Mouse (Mus musculus): ENCODE measurements around the gene Cdkal1.

Gene Cdkal1

GRCm38 (mm10) chr13:29402526-29403040 lies 452.9 kb downstream of the Cdkal1 start:
- DNase-seq (ENCODE audit: low read depth) = no peak

DNA sequence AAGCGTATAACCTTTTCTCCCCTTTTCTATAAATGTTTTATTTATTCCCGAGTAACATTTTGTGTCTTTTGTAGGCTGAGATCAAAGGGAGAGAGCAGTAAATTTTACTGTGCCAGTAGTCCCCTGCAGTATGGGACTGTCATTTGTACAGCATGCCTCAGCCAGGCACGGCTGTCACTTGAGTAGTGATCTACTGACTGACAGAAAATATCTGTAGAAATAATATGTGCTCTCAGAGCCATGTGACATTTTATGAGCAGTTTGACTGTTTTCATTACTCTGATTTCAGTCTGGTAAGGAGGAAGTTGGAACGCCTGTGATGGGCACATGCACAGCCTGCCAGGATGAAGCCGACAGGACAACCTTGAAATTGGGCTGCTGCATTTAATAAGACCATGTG lies 455.6 kb downstream of the Cdkal1 start:
- no peak for DNase-seq (ENCODE audit: low read depth)

DNA sequence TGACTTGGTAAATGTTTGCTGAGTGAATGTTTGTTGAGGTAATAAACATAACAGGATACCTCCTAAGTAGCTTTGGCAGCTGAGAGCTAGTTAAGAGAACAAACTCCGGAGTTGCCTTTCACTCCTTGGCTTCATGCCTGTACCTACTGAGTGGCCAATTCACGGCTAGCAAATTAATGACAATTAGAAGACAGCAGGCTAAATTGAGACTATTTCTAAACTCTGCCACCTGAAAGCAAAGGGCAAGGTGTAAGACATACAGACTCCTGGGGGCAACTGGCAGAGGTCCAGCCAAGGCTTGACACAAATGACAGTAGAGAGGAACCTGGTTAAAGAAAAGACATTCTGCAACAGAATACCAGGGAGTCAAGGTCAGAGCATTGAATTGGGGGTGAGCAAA lies 457.0 kb downstream of the Cdkal1 start:
- no peak for DNase-seq (ENCODE audit: low read depth)

GRCm38 (mm10) chr13:29395694-29396093 lies 459.8 kb downstream of the Cdkal1 start:
- no peak for DNase-seq (ENCODE audit: low read depth)

GRCm38 (mm10) chr13:29390025-29390424 lies 465.4 kb downstream of the Cdkal1 start:
- DNase-seq (ENCODE audit: low read depth) = no peak

DNA sequence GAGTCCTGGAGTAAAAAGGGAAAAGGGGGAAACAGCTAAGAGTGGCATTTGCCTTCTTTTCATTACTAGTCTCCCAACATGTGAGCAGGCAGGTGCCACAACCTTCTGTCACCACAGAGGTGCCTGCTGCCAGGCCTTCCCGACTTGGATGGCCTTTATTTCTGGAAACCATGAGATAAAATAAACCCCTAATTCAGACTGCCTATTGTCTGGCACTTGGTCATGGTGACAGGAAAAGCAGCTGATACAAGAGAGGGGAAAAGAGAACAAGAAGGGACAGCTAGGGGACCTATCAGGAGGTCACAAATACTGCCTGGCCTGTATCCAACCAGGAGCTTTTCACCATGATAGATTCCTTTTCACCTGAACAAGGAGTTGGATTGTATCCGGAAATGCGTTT lies 466.6 kb downstream of the Cdkal1 start:
- DNase-seq (ENCODE audit: low read depth) = no peak

- no peak for DNase-seq (ENCODE audit: low read depth)
Observed at GRCm38 (mm10) chr13:29377572-29377971, 477.9 kb downstream of the Cdkal1 start.

- no peak for DNase-seq (ENCODE audit: low read depth)
Observed at GRCm38 (mm10) chr13:29371916-29372315, 483.6 kb downstream of the Cdkal1 start.

- no peak for DNase-seq (ENCODE audit: low read depth)
Observed at GRCm38 (mm10) chr13:29371466-29371771, 484.1 kb downstream of the Cdkal1 start.

DNA sequence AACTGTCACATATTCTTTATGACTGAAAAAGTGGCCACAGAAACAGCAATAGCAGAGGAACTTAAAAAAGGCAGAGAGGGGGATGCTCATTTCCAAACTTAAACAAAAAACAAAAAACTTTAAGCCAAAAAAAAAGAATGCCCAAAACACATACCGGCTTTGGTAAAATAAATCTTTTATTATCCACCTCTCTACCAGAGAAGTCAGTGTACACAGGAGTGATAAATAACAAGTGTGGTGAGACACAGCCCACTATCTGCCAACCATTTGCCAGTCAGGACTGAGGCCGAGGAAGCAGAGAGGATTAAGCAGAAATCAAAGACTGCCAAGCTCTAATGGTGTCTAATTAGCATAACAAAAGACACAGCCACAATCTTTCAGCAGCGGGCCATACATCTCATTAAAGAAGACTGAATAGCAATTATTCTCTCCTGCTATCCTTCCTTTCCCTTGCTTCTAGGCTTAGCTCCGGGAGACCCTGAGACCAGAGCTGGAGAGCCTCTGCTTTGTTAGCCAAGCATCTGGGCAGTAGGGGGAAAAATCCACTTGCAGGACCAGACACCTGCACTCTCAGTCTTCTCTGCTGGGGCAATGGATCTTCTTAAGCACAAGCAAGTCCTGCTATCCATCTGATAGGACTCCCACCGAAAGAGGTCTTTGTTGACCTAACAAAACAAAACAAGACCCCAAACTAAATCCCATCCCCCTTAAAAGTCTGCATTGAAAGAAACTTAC lies 484.6 kb downstream of the Cdkal1 start:
- DNase-seq (ENCODE audit: low read depth) = no peak

DNA sequence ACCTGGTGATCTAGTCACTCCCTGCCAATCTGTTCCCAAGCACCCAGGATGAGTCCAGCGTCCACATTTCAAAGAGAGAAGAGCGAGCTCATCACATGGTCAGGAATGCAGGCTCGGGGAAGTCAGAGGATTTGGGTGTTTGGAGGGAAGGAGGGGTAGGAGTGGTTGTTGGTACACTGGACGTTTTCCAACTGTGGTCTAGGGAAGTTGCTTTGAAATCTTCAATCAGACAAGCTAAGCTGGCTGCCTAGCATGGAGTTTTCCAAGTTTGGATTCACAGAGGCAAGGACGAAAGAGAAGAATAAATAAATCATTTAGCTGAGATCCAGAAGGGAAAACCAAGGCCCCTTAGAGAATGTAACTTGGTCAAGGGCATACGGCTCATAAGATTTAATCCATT lies 486.7 kb downstream of the Cdkal1 start:
- no peak for DNase-seq (ENCODE audit: low read depth)

DNA sequence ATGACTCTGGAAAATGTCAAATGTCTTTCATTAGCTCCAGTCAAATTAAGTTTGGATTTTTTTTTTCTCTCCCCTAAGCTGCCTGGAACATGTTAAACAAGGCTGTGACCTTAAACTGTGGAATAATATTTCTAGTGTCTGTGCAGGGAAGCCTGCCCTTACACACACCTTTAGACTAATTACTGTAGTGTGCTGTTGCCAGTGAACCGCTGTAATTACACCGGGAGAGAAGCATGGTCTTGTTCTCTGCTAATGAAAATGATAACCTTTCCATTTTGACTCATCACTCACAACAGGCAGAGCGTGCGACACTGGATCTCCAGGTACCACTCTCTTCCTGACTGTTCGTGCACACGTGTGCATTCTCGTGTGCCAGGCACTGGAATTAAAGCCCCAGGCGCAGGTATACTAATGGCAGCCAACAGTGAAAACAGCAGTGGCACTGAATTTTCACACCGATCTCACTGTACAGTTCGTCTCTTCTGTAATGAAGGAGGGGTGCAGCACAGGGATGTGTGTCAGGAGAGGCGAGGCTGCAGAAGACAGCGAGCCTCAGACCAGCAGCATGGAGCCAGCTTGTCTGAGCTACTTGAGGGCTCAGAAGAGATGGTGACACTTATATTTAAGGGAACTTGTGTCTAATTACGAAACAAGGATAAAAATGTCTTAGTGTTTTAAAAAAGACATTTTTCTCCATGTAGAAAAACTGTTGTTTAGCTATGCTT lies 490.4 kb downstream of the Cdkal1 start:
- no peak for DNase-seq (ENCODE audit: low read depth)

- DNase-seq (ENCODE audit: low read depth) = no peak
Observed at GRCm38 (mm10) chr13:29364009-29364408, 491.5 kb downstream of the Cdkal1 start.

GRCm38 (mm10) chr13:29361842-29362241 lies 493.6 kb downstream of the Cdkal1 start:
- DNase-seq (ENCODE audit: low read depth) = no peak

DNA sequence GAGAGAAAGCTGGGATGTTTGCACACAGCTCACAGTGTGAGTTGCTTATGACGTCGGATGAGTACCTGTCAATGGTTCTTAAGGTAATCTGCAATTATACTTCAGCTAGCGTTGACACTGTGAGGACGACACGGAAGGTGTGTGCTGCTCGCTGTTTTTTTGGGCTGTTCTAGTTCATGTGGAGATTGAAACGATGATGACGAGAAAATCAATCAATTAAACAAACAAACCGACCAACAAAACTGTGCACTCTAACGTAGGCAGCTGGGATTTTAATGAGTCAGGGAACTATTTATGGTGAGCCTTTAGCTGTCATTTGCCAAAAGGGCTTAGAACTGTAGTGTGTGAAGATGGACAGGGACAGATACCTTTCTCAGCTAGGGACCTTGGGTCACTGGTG lies 494.6 kb downstream of the Cdkal1 start:
- no peak for DNase-seq (ENCODE audit: low read depth)

DNA sequence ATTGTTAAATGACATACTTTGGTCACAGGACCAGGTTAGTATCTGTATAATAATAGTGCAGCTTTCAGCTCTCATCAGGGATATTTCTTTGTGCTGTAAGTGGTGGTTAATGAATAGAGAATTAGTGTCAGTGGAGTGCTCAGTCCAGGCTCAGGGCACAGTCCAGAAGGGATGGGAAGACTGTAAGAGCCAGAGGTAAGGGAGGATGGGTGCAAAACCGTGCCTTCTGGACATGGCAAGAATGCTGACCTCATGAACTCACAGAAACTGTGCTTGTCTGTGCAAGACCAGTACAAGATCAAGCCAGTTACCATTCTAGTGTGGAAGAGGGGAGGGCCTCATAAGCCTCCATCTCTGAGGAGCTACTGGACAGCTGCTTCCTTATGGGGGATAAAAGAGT lies 496.1 kb downstream of the Cdkal1 start:
- no peak for DNase-seq (ENCODE audit: low read depth)

DNA sequence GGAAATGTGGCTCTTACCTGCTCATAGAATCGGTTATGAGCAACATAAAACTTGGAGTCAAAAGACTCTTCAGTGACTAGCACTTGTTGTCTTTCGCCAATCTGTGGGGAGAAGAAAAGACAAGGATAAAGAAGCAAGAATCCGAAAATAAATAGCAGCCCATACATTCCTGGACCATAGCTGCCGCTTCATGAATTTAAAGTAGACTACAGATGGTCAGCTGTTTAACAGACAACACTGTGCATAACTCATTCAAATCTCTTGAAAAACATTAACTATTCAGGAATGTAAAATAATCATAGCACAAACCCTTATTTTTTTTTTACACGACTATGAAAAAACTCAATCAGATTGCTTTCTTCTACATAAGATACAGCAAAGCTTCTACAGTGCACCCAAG lies 498.0 kb downstream of the Cdkal1 start:
- DNase-seq (ENCODE audit: low read depth) = no peak

DNA sequence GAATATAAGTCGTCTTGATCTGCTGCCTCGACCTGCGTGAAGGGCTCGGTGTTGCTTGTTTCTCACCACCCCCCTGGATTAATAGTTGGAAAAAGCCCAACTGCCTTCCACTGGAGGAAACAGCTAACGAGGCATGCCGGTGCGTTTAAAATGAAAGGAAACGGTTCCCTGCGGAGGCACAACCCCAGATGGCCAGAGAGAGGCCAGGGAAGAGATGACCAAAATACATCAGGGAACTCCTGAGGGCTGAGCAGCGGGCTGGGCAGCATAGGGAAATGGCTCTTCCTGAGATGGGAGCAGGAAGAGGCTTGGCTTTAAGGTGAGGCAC lies 499.4 kb downstream of the Cdkal1 start:
- no peak for DNase-seq (ENCODE audit: low read depth)

- DNase-seq (ENCODE audit: low read depth) = no peak
Observed at GRCm38 (mm10) chr13:29355484-29356157, 499.9 kb downstream of the Cdkal1 start.

GRCm38 (mm10) chr13:29354943-29355342 lies 500.5 kb downstream of the Cdkal1 start:
- no peak for DNase-seq (ENCODE audit: low read depth)

DNA sequence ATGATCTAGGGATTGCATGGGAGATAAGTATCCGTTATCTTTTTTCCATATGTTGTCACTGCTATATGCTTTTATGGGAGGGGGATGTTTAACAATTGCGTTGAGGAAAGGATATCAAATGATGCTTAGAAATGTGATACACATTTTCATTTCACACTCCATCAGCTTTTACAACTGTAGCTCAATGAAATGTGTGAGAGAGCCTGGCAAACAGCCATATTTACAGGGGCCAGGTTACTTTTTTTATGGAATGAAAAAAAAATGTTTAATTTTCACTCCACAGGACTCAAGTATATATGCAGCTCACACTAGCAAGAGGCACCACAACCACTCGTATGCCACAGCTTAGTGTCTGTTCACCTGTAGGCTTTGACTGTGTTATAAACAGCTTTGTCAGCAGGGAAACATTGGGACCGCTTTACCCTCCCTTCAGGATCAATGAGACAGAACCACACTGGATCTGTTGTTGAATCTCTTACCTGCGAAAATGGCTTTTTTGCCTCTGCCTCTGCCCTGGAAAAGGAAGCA lies 501.5 kb downstream of the Cdkal1 start:
- no peak for DNase-seq (ENCODE audit: low read depth)

GRCm38 (mm10) chr13:29351023-29351684 lies 504.3 kb downstream of the Cdkal1 start:
- no peak for DNase-seq (ENCODE audit: low read depth)
